Mouse (Mus musculus) embryonic facial prominence, embryonic 11.5 days (tissue): ENCODE measurements around the gene Chst14. TPM values are rescaled to one million over a fixed set of nuclear protein-coding genes. Genes with fewer than 3 reads are reported as not detected.

Source experiments
- ATAC-seq: fragments of 200-750 bp; cut with Nextera tagmentation; replicated peaks from 2 replicates; pipeline ENCODE4 v1.8.0; 2017; ENCODE audit warnings: low read depth; ENCODE audit not compliant: insufficient number of reproducible peaks, low FRiP score, low TSS enrichment
- DNase-seq: peaks from one replicate; pipeline ENCODE4 v3.0.0-alpha.2; 2015; ENCODE audit warnings: low spot score
- H3K27ac ChIP-seq: fragments of 300-500 bp; sonication (generic); replicated peaks from 2 replicates; pipeline ENCODE4 v1.5.1; 2014; ENCODE audit warnings: mild to moderate bottlenecking, low read depth, low read length, control low read depth
- H3K27me3 ChIP-seq: fragments of 300-500 bp; sonication (generic); 2 replicates; pipeline ENCODE4 v1.6.1; 2014; ENCODE audit warnings: mild to moderate bottlenecking, low read length, moderate library complexity, mixed read lengths; ENCODE audit not compliant: control insufficient read depth, insufficient read depth
- H3K36me3 ChIP-seq: fragments of 300-500 bp; sonication (generic); replicated peaks from 2 replicates; pipeline ENCODE4 v1.6.1; 2014; ENCODE audit warnings: low read depth, mild to moderate bottlenecking, low read length, moderate library complexity, mixed read lengths; ENCODE audit not compliant: control insufficient read depth, insufficient read depth
- H3K4me1 ChIP-seq: fragments of 300-500 bp; sonication (generic); 2 replicates; pipeline ENCODE4 v1.6.1; 2014; ENCODE audit warnings: low read length, mixed read lengths; ENCODE audit not compliant: control insufficient read depth, insufficient read depth
- H3K4me2 ChIP-seq: fragments of 300-500 bp; sonication (generic); 2 replicates; pipeline ENCODE4 v1.6.1; 2014; ENCODE audit warnings: low read depth, mild to moderate bottlenecking, control low read depth, low read length, moderate library complexity
- H3K4me3 ChIP-seq: fragments of 300-500 bp; sonication (generic); 2 replicates; pipeline ENCODE4 v1.5.1; 2014; ENCODE audit warnings: low read depth, low read length, control low read depth
- H3K9ac ChIP-seq: fragments of 300-500 bp; sonication (generic); replicated peaks from 2 replicates; pipeline ENCODE4 v1.6.1; 2014; ENCODE audit warnings: mild to moderate bottlenecking, control low read depth, low read length
- H3K9me3 ChIP-seq: fragments of 300-500 bp; sonication (generic); replicated peaks from 2 replicates; pipeline ENCODE4 v1.6.1; 2016; ENCODE audit warnings: mild to moderate bottlenecking, low read length, inconsistent platforms, mixed read lengths; ENCODE audit not compliant: control insufficient read depth
- WGBS: fragments of 180-500 bp; shearing (Covaris S2); extraction: QIAGEN DNeasy Blood & Tissue Kit; methylation state at CpG from one replicate; pipeline ENCODE4 v1.1.7; 2014; 5-methylcytosine and 5-hydroxymethylcytosine counted together
- polyA plus RNA-seq: library from polyadenylated mRNA; unstranded; fragments of >200 nt; fragmentation: Nextera tagmentation; extraction: Ambion mirVana; gene quantifications from 2 replicates; pipeline ENCODE4 v1.2.1, GENCODE M21; 2014

Chst14 gene
- polyA plus RNA-seq, 1 experiment from 2014 or later = 31.8 TPM

GRCm38 (mm10) chr2:118895990-118896913 lies 30.0 kb upstream of the Chst14 start:
- Histone ChIP-seq H3K9me3 (no peaks in the 10 kb centered on the region), H3K9ac (peak overlapping the region; percentile 43), H3K27me3 (peaks cover 59% of the 10 kb centered on the region), H3K4me3 (peak overlapping the region; percentile 45), H3K4me1 (peaks cover 21% of the 10 kb centered on the region), H3K4me2 (peak overlapping the region; percentile 83), H3K36me3 (no peaks in the 10 kb centered on the region), H3K27ac (no peak overlapping the region)
- ATAC-seq (peak; percentile 3; the same call in 1 of the 2 replicates), DNase-seq (peak; percentile 50)
- under 1% methylated on average over 38 of the region's 38 CpGs for WGBS

- Histone ChIP-seq H3K4me1 (peaks cover 21% of the 10 kb centered on the region), H3K27ac (no peak overlapping the region), H3K4me2 (peak overlapping the region; percentile 83), H3K27me3 (peaks cover 59% of the 10 kb centered on the region), H3K9ac (peak overlapping the region; percentile 43), H3K4me3 (peak overlapping the region; percentile 45), H3K9me3 (no peaks in the 10 kb centered on the region), H3K36me3 (no peaks in the 10 kb centered on the region)
- DNase-seq (no peak), ATAC-seq (no peak)
- under 1% methylated on average over 13 of the region's 13 CpGs for WGBS
These were observed 29.4 kb upstream of the Chst14 start for GRCm38 (mm10) chr2:118896914-118897291.

GRCm38 (mm10) chr2:118897392-118897791 lies 28.9 kb upstream of the Chst14 start:
- WGBS = under 1% methylated on average over 7 of the region's 7 CpGs
- Histone ChIP-seq H3K4me2 (peak overlapping the region; percentile 83), H3K36me3 (no peaks in the 10 kb centered on the region), H3K9me3 (no peaks in the 10 kb centered on the region), H3K9ac (no peak overlapping the region), H3K27ac (no peak overlapping the region), H3K4me1 (peaks cover 21% of the 10 kb centered on the region), H3K27me3 (peaks cover 59% of the 10 kb centered on the region), H3K4me3 (no peak overlapping the region)
- DNase-seq = no peak
- ATAC-seq = no peak

- Histone ChIP-seq H3K36me3 (no peaks in the 10 kb centered on the region), H3K27ac (no peak overlapping the region), H3K9me3 (no peaks in the 10 kb centered on the region), H3K4me1 (peaks cover 21% of the 10 kb centered on the region), H3K27me3 (peaks cover 62% of the 10 kb centered on the region), H3K4me3 (no peak overlapping the region), H3K9ac (no peak overlapping the region), H3K4me2 (no peak overlapping the region)
- DNase-seq (no peak), ATAC-seq (no peak)
- WGBS = 2% methylated on average over 11 of the region's 11 CpGs
These were observed 28.5 kb upstream of the Chst14 start for GRCm38 (mm10) chr2:118897808-118898207.

- H3K4me3 ChIP-seq = no peak overlapping the region
- H3K9ac ChIP-seq = no peak overlapping the region
- H3K4me1 ChIP-seq = peaks cover 21% of the 10 kb centered on the region
- H3K36me3 ChIP-seq = no peaks in the 10 kb centered on the region
- 0% methylated on average over 4 of the region's 4 CpGs for WGBS
- H3K27me3 ChIP-seq = peaks cover 63% of the 10 kb centered on the region
- H3K4me2 ChIP-seq = no peak overlapping the region
- ATAC-seq = no peak
- DNase-seq = no peak
- H3K27ac ChIP-seq = no peak overlapping the region
- no peaks in the 10 kb centered on the region for H3K9me3 ChIP-seq
These were observed 27.5 kb upstream of the Chst14 start for GRCm38 (mm10) chr2:118898771-118899170.

GRCm38 (mm10) chr2:118899306-118899705 lies 27.0 kb upstream of the Chst14 start:
- Histone ChIP-seq H3K4me1 (peaks cover 21% of the 10 kb centered on the region), H3K4me3 (no peak overlapping the region), H3K4me2 (no peak overlapping the region), H3K27ac (no peak overlapping the region), H3K9me3 (no peaks in the 10 kb centered on the region), H3K36me3 (no peaks in the 10 kb centered on the region), H3K27me3 (peaks cover 64% of the 10 kb centered on the region), H3K9ac (no peak overlapping the region)
- ATAC-seq (no peak), DNase-seq (no peak)
- 12% methylated on average over 7 of the region's 7 CpGs for WGBS

GRCm38 (mm10) chr2:118899981-118900825 lies 26.1 kb upstream of the Chst14 start, which contains the start of gene Bahd1:
Gene Bahd1, plus strand, starts transcription at chr2:118900377.
- Histone ChIP-seq H3K27ac (no peak within 1 kb of the TSS), H3K9me3 (no peaks in the 10 kb centered on the region), H3K4me1 (peaks cover 21% of the 10 kb centered on the region), H3K4me2 (peak within 1 kb of the TSS; percentile 100), H3K4me3 (peak within 1 kb of the TSS; percentile 88), H3K36me3 (no peaks in the 10 kb centered on the region), H3K27me3 (peaks cover 56% of the 10 kb centered on the region), H3K9ac (peak within 1 kb of the TSS; percentile 40)
- peak; percentile 59 for DNase-seq
- WGBS = 0% methylated on average over 32 of the region's 32 CpGs
- ATAC-seq = 0 out of 2 replicates have a peak, but pooled peaks have one; percentile 2
